ENCODE assay signal across 17 mouse cellular contexts in the genomic region with DNA sequence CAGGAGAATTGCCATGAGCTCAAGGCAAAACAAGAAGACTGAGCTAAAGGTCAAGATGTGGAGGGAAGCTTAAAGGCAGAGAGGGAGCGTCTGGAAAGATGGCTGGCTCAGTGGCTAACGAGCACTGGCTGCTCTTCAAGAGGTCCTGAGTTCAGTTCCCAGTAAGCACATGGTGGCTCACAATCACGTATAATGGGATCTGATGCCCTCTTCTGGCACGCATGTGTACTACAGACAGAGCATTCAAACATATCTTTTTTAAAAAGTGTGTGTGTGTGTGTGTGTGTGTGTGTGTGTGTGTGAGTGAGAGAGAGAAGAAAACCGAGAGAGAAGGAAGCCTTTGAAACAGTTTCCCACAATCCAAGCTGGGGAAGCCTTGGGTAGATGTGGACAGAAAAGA. TPM values are rescaled to one million over a fixed set of nuclear protein-coding genes. Genes with fewer than 3 reads are reported as not detected.
DNase-seq lines count a peak whose midpoint lies in the region; TF ChIP-seq lines count a peak whose summit lies in the region.
"Had no signal": no experiment of that assay in that cellular context is flagged by ENCODE, and none has a peak within 500 bp of the region (broad histone marks: within the 10 kb centered on the region; RNA-seq: fewer than 3 reads in every experiment).

No protein-coding gene starts in this region.

- DNase-seq in layer of hippocampus, adult 2 months (ENCODE audit: low spot score in 2 of 2): no peak
- no peak for DNase-seq in layer of hippocampus, adult 18-20 months (ENCODE audit: low spot score in 2 of 2)
- DNase-seq in A20 (ENCODE audit: low read depth, low spot score): peak; percentile 61
- no peak for DNase-seq in brain, embryonic 14.5 days (ENCODE audit: low read depth)
- no peak for DNase-seq in adrenal gland, postnatal 25 days
- no peak for DNase-seq in neural tube, embryonic 10.5 days (ENCODE audit: extremely low spot score, low spot score)
- DNase-seq: cerebellum, adult 18-20 months; thymus, adult 2 months had no signal

- H3K9me3 ChIP-seq in E14TG2a.4 (ENCODE audit: low read length): peaks cover 10% of the 10 kb centered on the region; the same call in 1 of the 2 replicates
- H3K9me3 ChIP-seq: hindbrain, embryonic 12.5 days; kidney, embryonic 15.5 days; midbrain, embryonic 15.5 days; neural tube, embryonic 15.5 days had no signal

- no peaks in the 10 kb centered on the region for H3K36me3 ChIP-seq in E14TG2a.4 (ENCODE audit: insufficient read depth, low read length)
- H3K36me3 ChIP-seq: heart, embryonic 12.5 days; hindbrain, embryonic 12.5 days; kidney, embryonic 15.5 days; midbrain, embryonic 15.5 days; neural tube, embryonic 15.5 days had no signal

- H3K27ac ChIP-seq in layer of hippocampus, adult 2 months: no peak overlapping the region
- H3K27ac ChIP-seq: hindbrain, embryonic 12.5 days; kidney, embryonic 15.5 days; midbrain, embryonic 15.5 days; neural tube, embryonic 15.5 days had no signal

- peak; percentile 32; the same call in 1 of the 2 replicates for TF ChIP-seq CTCF in layer of hippocampus, adult 2 months (conservative IDR thresholded peaks at IDR 0.05)
- peak; percentile 54 for TF ChIP-seq CTCF in E14TG2a.4 (conservative IDR thresholded peaks at IDR 0.05; ENCODE audit: low read length)
- peak; percentile 19; the same call in 1 of the 2 replicates for TF ChIP-seq CTCF in brain, embryonic 14.5 days (IDR thresholded peaks at IDR 0.05; ENCODE audit: borderline replicate concordance, extremely low read depth, insufficient read depth, insufficient read length)

- H3K27me3 ChIP-seq in E14TG2a.4 (ENCODE audit: insufficient read depth, low read length): no peaks in the 10 kb centered on the region; the same call in 1 of the 2 replicates
- H3K27me3 ChIP-seq: neural tube, embryonic 15.5 days had no signal

- no peak for TF ChIP-seq POLR2A in brain, embryonic 14.5 days (IDR thresholded peaks at IDR 0.05; ENCODE audit: borderline replicate concordance, extremely low read depth, insufficient read depth, insufficient read length, poor library complexity, severe bottlenecking)

- no peak overlapping the region for H3K4me3 ChIP-seq in layer of hippocampus, adult 2 months
- no peak overlapping the region for H3K4me3 ChIP-seq in E14TG2a.4 (replicated peaks; ENCODE audit: low read length)
- H3K4me3 ChIP-seq: heart, embryonic 12.5 days; hindbrain, embryonic 12.5 days; kidney, embryonic 15.5 days; midbrain, embryonic 15.5 days; neural tube, embryonic 15.5 days had no signal

- peaks cover 49% of the 10 kb centered on the region for H3K4me1 ChIP-seq in E14TG2a.4 (replicated peaks; ENCODE audit: low read depth, low read length)
- H3K4me1 ChIP-seq: hindbrain, embryonic 12.5 days had no signal

RNA-seq across cellular contexts. Expression of a gene that starts 15.3 kb away (rescaled TPM):
- total RNA-seq in layer of hippocampus, adult 2 months (2021): under 1 TPM; 0.23 to 0.27 TPM
- under 1 TPM in 1 of 2 experiments, not detected in 1; 0.20 TPM for total RNA-seq in layer of hippocampus, adult 18-20 months (2021)
- polyA plus RNA-seq in brain, embryonic 14.5 days (2012; rRNA removed): 0.09 and 0.12 TPM in 2 replicates
- not detected in 2 replicates for total RNA-seq in adrenal gland, postnatal 25 days (2021)
- total RNA-seq: adrenal gland, postnatal 36 days; layer of hippocampus, postnatal 10 days had no signal
- polyA plus RNA-seq: heart, embryonic 12.5 days; limb, embryonic 11.5 days had no signal

RNA-seq across cellular contexts. Expression of a gene that starts 19.1 kb away (rescaled TPM):
- 10 to 100 TPM; 15.2 to 16.3 TPM for total RNA-seq in layer of hippocampus, adult 2 months (2021)
- 10 to 100 TPM; 10.8 to 11.4 TPM for total RNA-seq in layer of hippocampus, adult 18-20 months (2021)
- polyA plus RNA-seq in brain, embryonic 14.5 days (2012; rRNA removed): 23.3 and 28.6 TPM in 2 replicates
- total RNA-seq in adrenal gland, postnatal 25 days (2021): 21.9 and 24.0 TPM in 2 replicates

RNA-seq across cellular contexts. Expression of a gene that starts 50.0 kb away (rescaled TPM):
- total RNA-seq in layer of hippocampus, adult 2 months (2021): 10 to 100 TPM; 47.6 to 57.0 TPM
- 10 to 100 TPM; 55.7 to 56.2 TPM for total RNA-seq in layer of hippocampus, adult 18-20 months (2021)
- polyA plus RNA-seq in brain, embryonic 14.5 days (2012; rRNA removed): 72.0 and 86.6 TPM in 2 replicates
- 92.3 and 112 TPM in 2 replicates for total RNA-seq in adrenal gland, postnatal 25 days (2021)
